Mouse (Mus musculus) Patski (cell line): Measurements from ENCODE around the gene Pan3. TPM values are rescaled to one million over a fixed set of nuclear protein-coding genes. Genes with fewer than 3 reads are reported as not detected.

ENCODE experiments used
- ATAC-seq: fragments of 100-300 bp; one replicate; pipeline ENCODE4 v1.8.0; 2021
- CTCF ChIA-PET: fragments of 350-600 bp; sonication (Branson Sonifier 250); formaldehyde crosslinking; loops from one replicate; lab custom pipeline; 2022; ENCODE audit warnings: inconsistent platforms; lab: Charles Lee
- POLR2A ChIA-PET: fragments of 350-600 bp; sonication (Branson Sonifier 250); formaldehyde crosslinking; loops from one replicate; lab custom pipeline; 2022; ENCODE audit warnings: antibody characterized with exemption, inconsistent platforms; lab: Charles Lee
- DNase-seq: peaks from one replicate; pipeline ENCODE4 v3.0.0-alpha.2; 2011; ENCODE audit warnings: low read depth, low spot score
- H3K27me3 ChIP-seq: fragments of 371-371 bp; one replicate; pipeline ENCODE4 v1.5.1; 2021
- CTCF ChIP-seq: fragments of 100-300 bp; IDR thresholded peaks from one replicate; pipeline ENCODE4 v1.5.1; 2021
- in situ Hi-C: fragments of 300-500 bp; cut with MboI; formaldehyde crosslinking; loops from 3 replicates; pipeline ENCODE4 v1.11.1; 2018; ENCODE audit warnings: low pct_unique_long_range_greater_than_20kb, mixed read lengths
- polyA plus RNA-seq: library from polyadenylated mRNA; unstranded; gene quantifications from one replicate; pipeline ENCODE4 v1.2.3, GENCODE M21; 2021

Pan3 gene
- polyA plus RNA-seq, 1 experiment from 2014 or later: 62.2 TPM

GRCm38 (mm10) chr5:147445252-147445651, 15.3 kb downstream of the Pan3 start:
- H3K27me3 ChIP-seq: no peaks in the 10 kb centered on the region
- in situ Hi-C loops: no loop called here
- ATAC-seq: no peak
- no peak for TF ChIP-seq CTCF
- CTCF ChIA-PET: interaction anchor here (0.7 to 1.6 kb wide), 3 partner anchors 11 to 75 kb away, joined by 3 read pairs; no protein-coding TSS in a partner anchor
- DNase-seq: no peak
- POLR2A ChIA-PET: no interaction called here

GRCm38 (mm10) chr5:147448526-147448925, 18.6 kb downstream of the Pan3 start:
- POLR2A ChIA-PET: no interaction called here
- peak; percentile 53 for ATAC-seq
- CTCF ChIA-PET: interaction anchor here (0.9 to 2.3 kb wide), 6 partner anchors 8 to 30 kb away, joined by 3 to 7 read pairs (median 4); no protein-coding TSS in a partner anchor
- TF ChIP-seq CTCF: no peak
- in situ Hi-C loops: no loop called here
- DNase-seq: no peak
- H3K27me3 ChIP-seq: no peaks in the 10 kb centered on the region

- POLR2A ChIA-PET: no interaction called here
- TF ChIP-seq CTCF: no peak
- ATAC-seq (peak; percentile 96), DNase-seq (peak; percentile 68)
- CTCF ChIA-PET: interaction anchor here (0.9 to 2.3 kb wide), 4 partner anchors 8 to 22 kb away, joined by 3 to 7 read pairs (median 6); no protein-coding TSS in a partner anchor
- H3K27me3 ChIP-seq: no peaks in the 10 kb centered on the region
- in situ Hi-C loops: no loop called here
Observed at GRCm38 (mm10) chr5:147448933-147449332, 19.0 kb downstream of the Pan3 start.

- peak; percentile 59 for DNase-seq
- in situ Hi-C loops: no loop called here
- CTCF ChIA-PET: interaction anchor here (0.9 to 2.5 kb wide), 8 partner anchors 8 to 391 kb away, joined by 3 to 6 read pairs (median 3); no protein-coding TSS in a partner anchor
- ATAC-seq: no peak
- no peaks in the 10 kb centered on the region for H3K27me3 ChIP-seq
- POLR2A ChIA-PET: interaction anchor here (1.4 kb wide), 1 partner anchor 20 kb away, joined by 5 read pairs; no protein-coding TSS in a partner anchor
- TF ChIP-seq CTCF: no peak
Observed at GRCm38 (mm10) chr5:147456491-147456890, 26.5 kb downstream of the Pan3 start.

GRCm38 (mm10) chr5:147459821-147460567, 30.0 kb downstream of the Pan3 start:
- in situ Hi-C loops: no loop called here
- no peak for TF ChIP-seq CTCF
- ATAC-seq (no peak), DNase-seq (no peak)
- H3K27me3 ChIP-seq: no peaks in the 10 kb centered on the region
- ChIA-PET POLR2A (interaction anchor here (0.6 kb wide), 1 partner anchor 11 kb away, joined by 3 read pairs; no protein-coding TSS in a partner anchor), CTCF (interaction anchor here (1.1 to 1.5 kb wide), 2 partner anchors 9 to 24 kb away, joined by 3 to 4 read pairs; no protein-coding TSS in a partner anchor)

- ATAC-seq (no peak), DNase-seq (no peak)
- POLR2A ChIA-PET: interaction anchor here (1.1 to 1.3 kb wide), 2 partner anchors 8 to 33 kb away, joined by 3 to 6 read pairs; partner anchors contain the start of gene Pan3
- in situ Hi-C loops: no loop called here
- no peak for TF ChIP-seq CTCF
- no peaks in the 10 kb centered on the region for H3K27me3 ChIP-seq
- CTCF ChIA-PET: interaction anchor here (1.0 kb wide), 1 partner anchor 13 kb away, joined by 4 read pairs; no protein-coding TSS in a partner anchor
Observed at GRCm38 (mm10) chr5:147463251-147463650, 33.3 kb downstream of the Pan3 start.

GRCm38 (mm10) chr5:147466361-147466760, 36.4 kb downstream of the Pan3 start:
- H3K27me3 ChIP-seq: no peaks in the 10 kb centered on the region
- TF ChIP-seq CTCF: no peak
- CTCF ChIA-PET: no interaction called here
- ATAC-seq (no peak), DNase-seq (no peak)
- in situ Hi-C loops: no loop called here
- POLR2A ChIA-PET: interaction anchor here (0.7 kb wide), 1 partner anchor 14 kb away, joined by 3 read pairs; no protein-coding TSS in a partner anchor

- ATAC-seq: no peak
- ChIA-PET CTCF (interaction anchor here (1.1 to 1.6 kb wide), 3 partner anchors 9 to 47 kb away, joined by 3 to 4 read pairs (median 3); no protein-coding TSS in a partner anchor), POLR2A (interaction anchor here (0.5 to 1.0 kb wide), 2 partner anchors 8 to 11 kb away, joined by 3 read pairs; no protein-coding TSS in a partner anchor)
- DNase-seq: no peak
- no peaks in the 10 kb centered on the region for H3K27me3 ChIP-seq
- TF ChIP-seq CTCF: no peak
- in situ Hi-C loops: no loop called here
Observed at GRCm38 (mm10) chr5:147471163-147471562, 41.2 kb downstream of the Pan3 start.

- ChIA-PET CTCF (interaction anchor here (1.1 to 1.4 kb wide), 3 partner anchors 11 to 20 kb away, joined by 3 to 5 read pairs (median 3); no protein-coding TSS in a partner anchor), POLR2A (no interaction called here)
- in situ Hi-C loops: no loop called here
- TF ChIP-seq CTCF: no peak
- no peak for DNase-seq
- no peaks in the 10 kb centered on the region for H3K27me3 ChIP-seq
- ATAC-seq: no peak
Observed at GRCm38 (mm10) chr5:147473071-147473470, 43.1 kb downstream of the Pan3 start.

- TF ChIP-seq CTCF: no peak
- ATAC-seq: no peak
- H3K27me3 ChIP-seq: no peaks in the 10 kb centered on the region
- DNase-seq: no peak
- in situ Hi-C loops: no loop called here
- CTCF ChIA-PET: interaction anchor here (1.4 kb wide), 1 partner anchor 11 kb away, joined by 3 read pairs; no protein-coding TSS in a partner anchor
- POLR2A ChIA-PET: no interaction called here
Observed at GRCm38 (mm10) chr5:147473856-147474255, 43.9 kb downstream of the Pan3 start.
